Mouse (Mus musculus): ENCODE measurements around the gene Cutc.

DNA sequence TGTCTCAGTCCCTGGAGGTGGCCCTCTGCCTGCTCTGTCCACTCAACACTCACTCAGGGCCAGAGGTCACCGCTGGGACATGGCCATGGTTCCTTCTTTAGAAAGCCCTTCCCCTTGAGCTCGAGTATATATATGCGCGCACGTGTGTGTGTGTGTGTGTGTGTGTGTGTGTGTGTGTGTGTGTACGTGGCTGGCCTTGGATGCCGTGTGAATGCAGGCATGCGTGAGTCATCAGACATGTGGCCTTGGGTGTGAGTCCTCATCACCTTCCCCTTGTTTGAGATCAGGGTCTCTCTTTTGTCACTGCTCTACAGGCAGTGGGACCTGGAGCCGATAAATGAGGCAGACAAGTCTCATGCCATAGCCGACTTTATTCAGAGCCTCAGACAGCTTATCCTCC lies 29.3 kb upstream of the Cutc start:
- TF ChIP-seq POLR2A (IDR thresholded peaks at IDR 0.05; ENCODE audit: insufficient read depth, low read depth, low read length) (no peak), CTCF (IDR thresholded peaks at IDR 0.05; ENCODE audit: insufficient read depth, low read depth, low read length) (no peak)
